Mouse (Mus musculus): Measurements from ENCODE around the gene Hoxa6.

Hoxa6 gene

GRCm38 (mm10) chr6:52208072-52208867 lies at the start of gene Hoxa6:
TSS of gene Hoxa6 (minus strand) at chr6:52208722.
- peak; percentile 87 to 90 for DNase-seq

- DNase-seq: peak; percentile 85 to 95
These were observed 48.4 kb upstream of the Hoxa6 start for GRCm38 (mm10) chr6:52256956-52257355.

GRCm38 (mm10) chr6:52253511-52254500 lies 45.3 kb upstream of the Hoxa6 start:
- no peak for DNase-seq

- DNase-seq: no peak
These were observed 44.4 kb upstream of the Hoxa6 start for GRCm38 (mm10) chr6:52252775-52253376.

GRCm38 (mm10) chr6:52252016-52252774 lies 43.7 kb upstream of the Hoxa6 start:
- no peak for DNase-seq

GRCm38 (mm10) chr6:52251177-52251879 lies 42.8 kb upstream of the Hoxa6 start:
- no peak for DNase-seq

- peak in 1 of 2 experiments; percentile 21 for DNase-seq
These were observed 41.3 kb upstream of the Hoxa6 start for GRCm38 (mm10) chr6:52249826-52250225.

GRCm38 (mm10) chr6:52249415-52249738 lies 40.9 kb upstream of the Hoxa6 start:
- DNase-seq: peak in 1 of 2 experiments; percentile 24

GRCm38 (mm10) chr6:52248638-52249414 lies 40.3 kb upstream of the Hoxa6 start:
- DNase-seq: peak in 1 of 2 experiments; percentile 28

- DNase-seq: peak in 1 of 2 experiments; percentile 35
These were observed 39.5 kb upstream of the Hoxa6 start for GRCm38 (mm10) chr6:52247766-52248637.

- peak in 1 of 2 experiments; percentile 20 for DNase-seq
These were observed 38.4 kb upstream of the Hoxa6 start for GRCm38 (mm10) chr6:52246916-52247315.

- peak; percentile 36 to 46 for DNase-seq
These were observed 37.9 kb upstream of the Hoxa6 start for GRCm38 (mm10) chr6:52246403-52246803.

- peak; percentile 62 to 73 for DNase-seq
These were observed 37.2 kb upstream of the Hoxa6 start, which contains the start of gene Hoxa11 for GRCm38 (mm10) chr6:52245757-52246142. TSS of gene Hoxa11 (minus strand) at chr6:52245810.

- peak; percentile 38 to 55 for DNase-seq
These were observed 36.7 kb upstream of the Hoxa6 start for GRCm38 (mm10) chr6:52245040-52245756.

- peak in 1 of 2 experiments; percentile 25 for DNase-seq
These were observed 36.0 kb upstream of the Hoxa6 start for GRCm38 (mm10) chr6:52244471-52245039.

- DNase-seq: peak in 1 of 2 experiments; percentile 61
These were observed 35.2 kb upstream of the Hoxa6 start for GRCm38 (mm10) chr6:52243681-52244121.

- peak in 1 of 2 experiments; percentile 32 for DNase-seq
These were observed 34.3 kb upstream of the Hoxa6 start for GRCm38 (mm10) chr6:52242801-52243332.

GRCm38 (mm10) chr6:52241001-52241621 lies 32.6 kb upstream of the Hoxa6 start:
- no peak for DNase-seq
